Mouse (Mus musculus) spleen, adult 2 months (tissue): ENCODE results near the gene Hmgb4. TPM values are rescaled to one million over a fixed set of nuclear protein-coding genes. Genes with fewer than 3 reads are reported as not detected.

ENCODE experiments used
- DNase-seq, 2 experiments: peaks; one replicate each; pipeline versions ENCODE4 v3.0.0 to v3.0.0-alpha.2; 2012 to 2021; ENCODE audit warnings: low spot score in 2 of 2, low read depth in 1 of 2
- H3K27ac ChIP-seq: fragments of 200-500 bp; 2 replicates; pipeline ENCODE4 v1.5.1; 2012; ENCODE audit warnings: low read length, inconsistent platforms; ENCODE audit not compliant: insufficient read depth
- H3K27me3 ChIP-seq: fragments of 200-500 bp; 2 replicates; pipeline ENCODE4 v1.6.1; 2012; ENCODE audit warnings: mild to moderate bottlenecking, moderate library complexity, low read length, inconsistent platforms; ENCODE audit not compliant: control insufficient read depth, insufficient read depth
- H3K36me3 ChIP-seq: fragments of 200-500 bp; 2 replicates; pipeline ENCODE4 v1.6.1; 2012; ENCODE audit warnings: mild to moderate bottlenecking, low read length, inconsistent platforms; ENCODE audit not compliant: control insufficient read depth, insufficient read depth
- H3K4me1 ChIP-seq: fragments of 200-500 bp; 2 replicates; pipeline ENCODE4 v1.6.1; 2011; ENCODE audit warnings: inconsistent platforms; ENCODE audit not compliant: control insufficient read depth, insufficient read depth, insufficient read length
- H3K4me3 ChIP-seq: fragments of 200-500 bp; 2 replicates; pipeline ENCODE4 v1.5.1; 2011; ENCODE audit warnings: mild to moderate bottlenecking, inconsistent platforms; ENCODE audit not compliant: insufficient read depth, insufficient read length; ENCODE audit errors: extremely low read depth
- CTCF ChIP-seq: fragments of 200-500 bp; IDR thresholded peaks from 2 replicates; pipeline ENCODE4 v1.5.1; 2011; ENCODE audit warnings: mild to moderate bottlenecking, inconsistent platforms; ENCODE audit not compliant: insufficient read depth, insufficient read length, insufficient replicate concordance; ENCODE audit errors: extremely low read depth
- POLR2A ChIP-seq: fragments of 200-500 bp; IDR thresholded peaks from 2 replicates; pipeline ENCODE4 v1.6.1; 2011; ENCODE audit warnings: low read depth, low read length, inconsistent platforms
- WGBS: fragments of 180-500 bp; shearing (Covaris S2); methylation state at CpG from one replicate; pipeline ENCODE4 v1.1.7; 2018; 5-methylcytosine and 5-hydroxymethylcytosine counted together
- polyA plus RNA-seq: library from polyadenylated mRNA; depleted of rRNA; stranded (reverse); fragments of >200 nt; gene quantifications from 2 replicates; pipeline ENCODE4 v1.2.3, GENCODE M21; 2012

Hmgb4 gene
- polyA plus RNA-seq, 1 experiment: not detected

- Histone ChIP-seq H3K27ac (no peak overlapping the region), H3K4me3 (no peak overlapping the region), H3K4me1 (no peaks in the 10 kb centered on the region), H3K27me3 (no peaks in the 10 kb centered on the region), H3K36me3 (no peaks in the 10 kb centered on the region)
- TF ChIP-seq CTCF: no peak
- TF ChIP-seq POLR2A: no peak
- DNase-seq: no peak
- 53% methylated on average over 2 of the region's 2 CpGs for WGBS
These were observed 15.6 kb downstream of the Hmgb4 start for GRCm38 (mm10) chr4:128245201-128245600.

DNA sequence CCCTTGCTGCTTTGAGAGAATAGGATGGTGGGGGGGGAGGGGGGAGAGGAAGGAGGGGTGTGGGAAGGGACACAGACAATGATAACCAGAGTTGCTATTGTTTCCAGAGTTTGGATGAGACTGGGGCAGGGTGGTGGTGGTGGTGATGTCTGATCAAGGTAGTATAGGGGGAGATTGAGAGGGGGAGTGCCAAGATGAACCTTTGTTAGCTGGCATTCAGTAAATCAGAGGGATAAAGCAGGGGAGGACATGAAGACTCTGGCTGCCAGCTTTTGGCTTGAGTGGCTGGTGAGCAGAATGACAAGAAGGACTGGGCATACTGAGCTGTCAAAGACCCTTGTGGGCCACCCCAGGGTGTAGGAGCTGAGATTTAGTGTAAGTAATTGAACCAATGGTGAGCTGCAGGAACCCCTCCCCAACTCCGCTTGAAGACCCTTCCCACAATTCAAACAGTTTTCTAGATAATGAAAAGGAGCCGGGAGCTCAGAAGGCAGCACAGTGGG lies 18.9 kb downstream of the Hmgb4 start:
- no peaks in the 10 kb centered on the region for H3K4me1 ChIP-seq
- no peak for DNase-seq
- H3K27me3 ChIP-seq: no peaks in the 10 kb centered on the region
- no peak overlapping the region for H3K27ac ChIP-seq
- H3K36me3 ChIP-seq: no peaks in the 10 kb centered on the region
- TF ChIP-seq CTCF (no peak), POLR2A (no peak)
- 86% methylated on average over 2 of the region's 2 CpGs for WGBS
- H3K4me3 ChIP-seq: no peak overlapping the region

DNA sequence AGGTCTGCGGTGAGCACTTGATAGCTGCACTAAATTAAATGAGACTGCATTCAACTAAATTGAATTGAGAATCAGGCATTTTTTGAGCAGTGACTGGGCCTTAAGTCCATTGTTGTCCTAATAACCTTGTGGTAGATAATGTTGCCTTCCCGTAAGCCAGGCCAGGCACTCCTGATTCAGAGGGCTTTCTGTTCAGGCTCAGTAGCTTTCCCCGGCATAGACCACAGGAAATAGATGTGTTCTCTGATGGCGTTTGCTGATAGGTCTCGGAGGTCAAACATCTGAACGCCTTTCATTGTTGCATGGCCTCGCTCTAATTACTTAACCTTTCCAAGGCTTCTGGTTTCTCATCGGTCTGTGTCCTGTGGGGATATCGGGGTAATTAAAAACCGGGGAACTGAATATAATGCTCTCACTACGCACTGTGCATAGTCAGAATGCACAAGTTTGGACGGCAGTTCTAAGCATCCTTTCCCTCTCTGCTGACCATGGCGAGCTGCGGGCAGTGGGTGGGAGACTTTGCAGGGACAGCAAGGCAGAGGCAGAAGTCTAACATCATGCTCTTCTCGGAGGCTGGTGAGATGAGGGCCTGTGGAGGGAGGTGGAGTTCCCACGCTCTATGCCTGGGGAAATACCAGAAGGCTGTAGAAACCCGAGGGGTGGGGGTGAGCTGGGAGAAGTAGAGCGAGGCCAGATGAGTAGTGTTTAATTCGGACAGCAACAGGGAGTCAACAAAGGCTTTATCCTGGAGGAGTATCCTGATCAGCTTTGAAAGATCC lies 19.5 kb downstream of the Hmgb4 start:
- H3K36me3 ChIP-seq: no peaks in the 10 kb centered on the region
- no peak for TF ChIP-seq POLR2A
- TF ChIP-seq CTCF: no peak
- no peak overlapping the region for H3K27ac ChIP-seq
- no peak for DNase-seq
- H3K4me3 ChIP-seq: no peak overlapping the region
- no peaks in the 10 kb centered on the region for H3K4me1 ChIP-seq
- H3K27me3 ChIP-seq: no peaks in the 10 kb centered on the region
- WGBS: 30% methylated on average over 19 of the region's 19 CpGs

DNA sequence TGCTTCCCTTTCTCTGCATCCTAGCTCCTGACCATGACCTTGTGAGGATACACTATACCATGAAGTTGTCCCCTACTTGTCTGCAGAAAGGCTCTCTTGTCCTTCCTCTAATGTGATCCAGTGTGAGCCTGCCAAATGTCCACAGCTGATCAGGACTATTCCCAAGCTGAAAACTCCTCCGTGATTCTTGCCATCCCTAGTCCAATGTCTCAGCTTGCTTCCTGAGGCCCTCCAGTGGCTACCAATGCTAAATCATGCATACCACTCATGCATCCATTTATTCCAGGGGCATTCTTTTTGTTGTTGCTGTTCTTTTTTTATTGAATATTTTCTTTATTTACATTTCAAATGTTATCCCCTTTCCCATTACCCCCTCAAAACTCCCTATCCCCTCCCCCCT lies 21.6 kb downstream of the Hmgb4 start:
- Histone ChIP-seq H3K27me3 (no peaks in the 10 kb centered on the region), H3K27ac (no peak overlapping the region), H3K36me3 (no peaks in the 10 kb centered on the region), H3K4me3 (no peak overlapping the region), H3K4me1 (no peaks in the 10 kb centered on the region)
- DNase-seq: no peak
- TF ChIP-seq POLR2A (no peak), CTCF (no peak)
- whole genome bisulfite sequencing: 72% methylated on average over 1 of the region's 1 CpGs

- 85% methylated on average over 13 of the region's 13 CpGs for WGBS
- Histone ChIP-seq H3K27me3 (no peaks in the 10 kb centered on the region), H3K27ac (no peak overlapping the region), H3K4me3 (no peak overlapping the region), H3K4me1 (no peaks in the 10 kb centered on the region), H3K36me3 (no peaks in the 10 kb centered on the region)
- no peak for DNase-seq
- no peak for TF ChIP-seq POLR2A
- no peak for TF ChIP-seq CTCF
These were observed 27.3 kb downstream of the Hmgb4 start for GRCm38 (mm10) chr4:128233458-128233857.

GRCm38 (mm10) chr4:128227377-128228316 lies 33.1 kb downstream of the Hmgb4 start:
- Histone ChIP-seq H3K27ac (no peak overlapping the region), H3K4me3 (no peak overlapping the region), H3K4me1 (no peaks in the 10 kb centered on the region), H3K27me3 (no peaks in the 10 kb centered on the region), H3K36me3 (no peaks in the 10 kb centered on the region)
- 58% methylated on average over 13 of the region's 13 CpGs for WGBS
- no peak for DNase-seq
- TF ChIP-seq POLR2A (no peak), CTCF (no peak)
